Mouse (Mus musculus) Patski (cell line): ENCODE data around the gene Rnf166. TPM values are rescaled to one million over a fixed set of nuclear protein-coding genes. Genes with fewer than 3 reads are reported as not detected.
A peak's percentile ranks its signal among the peaks of the same experiment; 100 is the strongest.

Experiments used
- ATAC-seq: fragments of 100-300 bp; one replicate; pipeline ENCODE4 v1.8.0; 2021
- CTCF ChIA-PET: fragments of 350-600 bp; sonication (Branson Sonifier 250); formaldehyde crosslinking; loops from one replicate; lab custom pipeline; 2022; ENCODE audit warnings: inconsistent platforms; lab: Charles Lee
- POLR2A ChIA-PET: fragments of 350-600 bp; sonication (Branson Sonifier 250); formaldehyde crosslinking; loops from one replicate; lab custom pipeline; 2022; ENCODE audit warnings: antibody characterized with exemption, inconsistent platforms; lab: Charles Lee
- DNase-seq: peaks from one replicate; pipeline ENCODE4 v3.0.0-alpha.2; 2011; ENCODE audit warnings: low read depth, low spot score
- H3K27me3 ChIP-seq: fragments of 371-371 bp; one replicate; pipeline ENCODE4 v1.5.1; 2021
- CTCF ChIP-seq: fragments of 100-300 bp; IDR thresholded peaks from one replicate; pipeline ENCODE4 v1.5.1; 2021
- in situ Hi-C: fragments of 300-500 bp; cut with MboI; formaldehyde crosslinking; loops from 3 replicates; pipeline ENCODE4 v1.11.1; 2018; ENCODE audit warnings: low pct_unique_long_range_greater_than_20kb, mixed read lengths
- polyA plus RNA-seq: library from polyadenylated mRNA; unstranded; gene quantifications from one replicate; pipeline ENCODE4 v1.2.3, GENCODE M21; 2021

Rnf166 gene
- polyA plus RNA-seq, 1 experiment from 2014 or later: 41.5 TPM

GRCm38 (mm10) chr8:122459990-122460389 is 15.9 kb downstream of the Rnf166 start:
- DNase-seq: no peak
- H3K27me3 ChIP-seq: no peaks in the 10 kb centered on the region
- ChIA-PET CTCF (interaction anchor here (2.3 kb wide), 1 partner anchor 16 kb away, joined by 12 read pairs; the partner anchor contains the start of gene Mvd), POLR2A (interaction anchor here (0.6 to 0.8 kb wide), 2 partner anchors 16 to 37 kb away, joined by 3 read pairs; no protein-coding TSS in a partner anchor)
- ATAC-seq: no peak
- in situ Hi-C loops: no loop called here
- no peak for TF ChIP-seq CTCF

GRCm38 (mm10) chr8:122459218-122459900 is 16.5 kb downstream of the Rnf166 start:
- DNase-seq (no peak), ATAC-seq (no peak)
- no peaks in the 10 kb centered on the region for H3K27me3 ChIP-seq
- TF ChIP-seq CTCF: no peak
- in situ Hi-C loops: no loop called here
- ChIA-PET POLR2A (interaction anchor here (0.6 to 0.8 kb wide), 2 partner anchors 15 to 36 kb away, joined by 3 read pairs; no protein-coding TSS in a partner anchor), CTCF (interaction anchor here (2.3 kb wide), 1 partner anchor 15 kb away, joined by 12 read pairs; the partner anchor contains the start of gene Mvd)

- in situ Hi-C loops: no loop called here
- TF ChIP-seq CTCF: no peak
- DNase-seq (no peak), ATAC-seq (no peak)
- POLR2A ChIA-PET: no interaction called here
- H3K27me3 ChIP-seq: no peaks in the 10 kb centered on the region
- CTCF ChIA-PET: interaction anchor here (1.0 to 1.3 kb wide), 2 partner anchors 12 to 37 kb away, joined by 3 to 4 read pairs; no protein-coding TSS in a partner anchor
Observed at GRCm38 (mm10) chr8:122457171-122457570, 18.7 kb downstream of the Rnf166 start.

- ATAC-seq (no peak), DNase-seq (no peak)
- in situ Hi-C loops: no loop called here
- H3K27me3 ChIP-seq: no peaks in the 10 kb centered on the region
- ChIA-PET POLR2A (no interaction called here), CTCF (no interaction called here)
- no peak for TF ChIP-seq CTCF
Observed at GRCm38 (mm10) chr8:122454409-122454808, 21.5 kb downstream of the Rnf166 start.

- CTCF ChIA-PET: no interaction called here
- no peak for TF ChIP-seq CTCF
- no peak for ATAC-seq
- POLR2A ChIA-PET: interaction anchor here (0.7 kb wide), 1 partner anchor 9 kb away, joined by 3 read pairs; no protein-coding TSS in a partner anchor
- DNase-seq: no peak
- H3K27me3 ChIP-seq: no peaks in the 10 kb centered on the region
- in situ Hi-C loops: no loop called here
Observed at GRCm38 (mm10) chr8:122452154-122452553, 23.7 kb downstream of the Rnf166 start.

- ChIA-PET CTCF (no interaction called here), POLR2A (no interaction called here)
- no peak for ATAC-seq
- no peak for DNase-seq
- H3K27me3 ChIP-seq: no peaks in the 10 kb centered on the region
- in situ Hi-C loops: no loop called here
- no peak for TF ChIP-seq CTCF
Observed at GRCm38 (mm10) chr8:122451161-122451703, 24.6 kb downstream of the Rnf166 start.

- CTCF ChIA-PET: interaction anchor here (1.2 to 2.7 kb wide), 4 partner anchors 12 to 24 kb away, joined by 3 to 12 read pairs (median 4); partner anchors contain the start of gene Snai3
- POLR2A ChIA-PET: no interaction called here
- ATAC-seq (no peak), DNase-seq (no peak)
- in situ Hi-C loops: no loop called here
- H3K27me3 ChIP-seq: no peaks in the 10 kb centered on the region
- no peak for TF ChIP-seq CTCF
Observed at GRCm38 (mm10) chr8:122445203-122445602, 30.7 kb downstream of the Rnf166 start.

GRCm38 (mm10) chr8:122444058-122444748 is 31.7 kb downstream of the Rnf166 start:
- in situ Hi-C loops: no loop called here
- ATAC-seq: no peak
- peak; percentile 87 for DNase-seq
- H3K27me3 ChIP-seq: no peaks in the 10 kb centered on the region
- POLR2A ChIA-PET: interaction anchor here (0.6 to 1.4 kb wide), 9 partner anchors 15 to 221 kb away, joined by 3 to 5 read pairs (median 3); no protein-coding TSS in a partner anchor
- TF ChIP-seq CTCF: no peak
- CTCF ChIA-PET: interaction anchor here (0.8 to 2.7 kb wide), 9 partner anchors 12 to 123 kb away, joined by 3 to 12 read pairs (median 4); partner anchors contain the start of genes Cyba and Snai3

- no peak for TF ChIP-seq CTCF
- DNase-seq: peak; percentile 97
- ChIA-PET POLR2A (interaction anchor here (0.8 to 2.5 kb wide), 8 partner anchors 11 to 106 kb away, joined by 3 to 11 read pairs (median 4); partner anchors contain the start of gene Cyba), CTCF (interaction anchor here (0.8 to 2.7 kb wide), 7 partner anchors 11 to 123 kb away, joined by 3 to 12 read pairs (median 4); partner anchors contain the start of genes Cyba and Snai3)
- H3K27me3 ChIP-seq: no peaks in the 10 kb centered on the region
- in situ Hi-C loops: no loop called here
- ATAC-seq: peak; percentile 91
Observed at GRCm38 (mm10) chr8:122443262-122444006, 32.4 kb downstream of the Rnf166 start, which contains the start of gene Mvd. Gene Mvd (minus strand): TSS chr8:122443422.
